Mouse (Mus musculus) ES-E14 (cell line): ENCODE results near the gene Zfp422. TPM values are rescaled to one million over a fixed set of nuclear protein-coding genes. Genes with fewer than 3 reads are reported as not detected.
"Not testable (repeated sequence)": the region's sequence is repeated elsewhere in the genome, so short reads cannot be mapped to it uniquely, and the experiment has no call there.

Experiments used
- DNase-seq: peaks from one replicate; pipeline ENCODE4 v3.0.0-alpha.2; 2013; ENCODE audit warnings: low read depth, low spot score
- H3K27ac ChIP-seq: 2 replicates; pipeline ENCODE4 v1.5.1; 2012; ENCODE audit warnings: low read depth, mild to moderate bottlenecking, low read length, moderate library complexity, mixed read lengths; ENCODE audit not compliant: poor library complexity, insufficient read depth, severe bottlenecking
- H3K36me3 ChIP-seq: 2 replicates; pipeline ENCODE4 v1.6.1; 2012; ENCODE audit warnings: mild to moderate bottlenecking, low read length, moderate library complexity, mixed read lengths; ENCODE audit not compliant: control insufficient read depth, poor library complexity, insufficient read depth, severe bottlenecking
- H3K4me1 ChIP-seq, 2 experiments: fragments of 150-350 bp in 1 of 2; sonication (generic) in 1 of 2; 2 replicates each; pipeline ENCODE4 v1.6.1; 2012; ENCODE audit warnings: low read length in 2 of 2, mild to moderate bottlenecking in 1 of 2, mixed read lengths in 1 of 2; ENCODE audit not compliant: control insufficient read depth in 2 of 2, insufficient read depth in 2 of 2, poor library complexity in 1 of 2
- H3K4me3 ChIP-seq, 2 experiments: fragments of 150-350 bp in 1 of 2; sonication (generic) in 1 of 2; 2 replicates each; pipeline ENCODE4 v1.5.1; 2012; ENCODE audit warnings: low read length in 2 of 2, low read depth in 1 of 2, mild to moderate bottlenecking in 1 of 2, mixed read lengths in 1 of 2; ENCODE audit not compliant: insufficient read depth in 1 of 2, poor library complexity in 1 of 2, severe bottlenecking in 1 of 2
- H3K9ac ChIP-seq: 2 replicates; pipeline ENCODE4 v1.6.1; 2012; ENCODE audit warnings: low read depth, mild to moderate bottlenecking, low read length, mixed read lengths; ENCODE audit not compliant: poor library complexity, insufficient read depth, severe bottlenecking
- H3K9me3 ChIP-seq: fragments of 150-350 bp; sonication (generic); 2 replicates; pipeline ENCODE4 v1.6.1; 2012; ENCODE audit warnings: low read depth, mild to moderate bottlenecking, low read length; ENCODE audit not compliant: control insufficient read depth, insufficient read depth
- CHD2 ChIP-seq: IDR thresholded peaks from 2 replicates; pipeline ENCODE4 v1.6.1; 2014; ENCODE audit warnings: mild to moderate bottlenecking, low read depth, low read length, inconsistent platforms
- HCFC1 ChIP-seq: IDR thresholded peaks from 2 replicates; pipeline ENCODE4 v1.6.1; 2012; ENCODE audit warnings: low read length, inconsistent platforms, borderline replicate concordance; ENCODE audit not compliant: insufficient read depth
- MAFK ChIP-seq: IDR thresholded peaks from 2 replicates; pipeline ENCODE4 v1.6.1; 2014; ENCODE audit warnings: mild to moderate bottlenecking, low read depth, low read length, inconsistent platforms; ENCODE audit not compliant: insufficient read depth
- ZC3H11A ChIP-seq: IDR thresholded peaks from 2 replicates; pipeline ENCODE4 v1.6.1; 2012; ENCODE audit warnings: low read depth, mild to moderate bottlenecking, inconsistent platforms, low read length, borderline replicate concordance
- ZNF384 ChIP-seq: IDR thresholded peaks from 2 replicates; pipeline ENCODE4 v1.6.1; 2012; ENCODE audit warnings: low read depth, low read length, inconsistent platforms
- in situ Hi-C, 2 experiments: fragments of 600-800 bp; cut with MboI; formaldehyde crosslinking; loops; one replicate each; pipeline ENCODE4 v1.15.1; 2025; ENCODE audit warnings: low sequenced_read_pairs in 2 of 2, inconsistent platforms in 1 of 2; ENCODE audit not compliant: unreplicated experiment in 2 of 2
- total RNA-seq: library from RNA; depleted of rRNA; stranded (reverse); fragments of 300-350 nt; gene quantifications from 2 replicates; pipeline ENCODE4 v1.2.3, GENCODE M21; 2012; rRNA removed

The Zfp422 gene
- total RNA-seq, 1 experiment: 7.0 TPM

DNA sequence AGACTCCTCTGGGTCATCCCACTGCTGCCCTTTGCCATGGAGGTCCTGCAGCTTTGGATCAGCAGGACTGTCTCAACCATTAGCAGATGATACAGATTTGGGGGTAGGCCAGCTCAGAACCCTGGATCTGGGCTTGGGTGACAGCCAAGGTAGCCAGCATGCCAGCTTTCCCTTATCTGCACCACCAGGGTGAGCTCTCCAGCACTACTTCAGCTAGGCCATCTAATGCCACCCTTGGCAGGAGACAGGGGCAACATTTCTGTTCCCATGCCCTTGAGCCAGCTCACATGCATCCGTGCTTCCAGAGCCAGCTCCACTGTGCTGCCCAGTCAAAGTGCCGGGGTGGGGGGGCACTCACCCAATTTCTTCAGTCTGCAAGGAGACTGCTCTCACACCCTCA, 13.1 kb downstream of the Zfp422 start:
- Histone ChIP-seq H3K27ac (no peak overlapping the region), H3K36me3 (no peaks in the 10 kb centered on the region), H3K4me3 (no peak overlapping the region), H3K9ac (no peak overlapping the region), H3K4me1 (no peaks in the 10 kb centered on the region), H3K9me3 (no peaks in the 10 kb centered on the region)
- in situ Hi-C loops: no loop called here
- no peak for DNase-seq
- no peak for TF ChIP-seq ZNF384

DNA sequence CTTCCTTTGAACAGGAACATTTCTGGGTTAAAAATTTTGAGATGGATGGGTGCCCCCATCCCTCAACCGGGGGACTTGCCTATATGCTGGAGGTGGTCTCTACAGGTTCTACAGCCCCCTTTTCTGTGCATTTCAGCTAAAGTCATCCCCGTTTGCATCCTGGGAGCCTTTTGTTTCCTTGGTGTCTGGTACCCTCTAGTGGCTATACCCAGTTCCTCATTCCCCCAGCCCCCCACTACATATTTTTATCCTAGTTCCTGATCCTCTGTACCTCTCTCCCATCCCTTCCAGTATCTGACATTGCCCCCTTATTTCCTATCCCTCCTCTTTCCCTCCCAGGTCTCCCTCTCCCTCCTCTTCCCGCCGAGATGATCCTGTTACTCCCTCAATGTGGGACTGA, 21.6 kb downstream of the Zfp422 start:
- Histone ChIP-seq H3K36me3 (no peaks in the 10 kb centered on the region), H3K27ac (no peak overlapping the region), H3K4me1 (no peaks in the 10 kb centered on the region), H3K4me3 (no peak overlapping the region), H3K9me3 (no peaks in the 10 kb centered on the region), H3K9ac (no peak overlapping the region)
- TF ChIP-seq ZC3H11A (no peak), ZNF384 (no peak), CHD2 (no peak), MAFK (no peak), HCFC1 (no peak)
- no peak for DNase-seq
- in situ Hi-C loops: no loop called here

DNA sequence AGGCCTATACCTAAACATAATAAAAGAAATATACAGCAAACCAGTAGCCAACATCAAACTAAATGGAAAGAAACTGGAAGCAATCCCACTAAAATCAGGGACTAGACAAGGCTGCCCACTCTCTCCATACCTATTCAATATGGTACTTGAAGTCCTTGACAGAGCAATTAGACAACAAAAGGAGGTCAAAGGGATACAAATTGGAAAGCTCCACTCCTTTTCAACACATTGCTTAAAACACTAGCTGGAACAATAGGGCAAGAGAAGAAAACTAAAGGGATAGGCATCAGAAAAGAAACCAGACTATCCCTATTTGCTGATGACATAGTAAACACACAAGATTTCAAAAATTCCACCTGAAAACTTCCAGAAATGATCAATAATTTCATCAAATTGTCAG, 27.8 kb downstream of the Zfp422 start:
- H3K9me3 ChIP-seq: not testable (repeated sequence)

DNA sequence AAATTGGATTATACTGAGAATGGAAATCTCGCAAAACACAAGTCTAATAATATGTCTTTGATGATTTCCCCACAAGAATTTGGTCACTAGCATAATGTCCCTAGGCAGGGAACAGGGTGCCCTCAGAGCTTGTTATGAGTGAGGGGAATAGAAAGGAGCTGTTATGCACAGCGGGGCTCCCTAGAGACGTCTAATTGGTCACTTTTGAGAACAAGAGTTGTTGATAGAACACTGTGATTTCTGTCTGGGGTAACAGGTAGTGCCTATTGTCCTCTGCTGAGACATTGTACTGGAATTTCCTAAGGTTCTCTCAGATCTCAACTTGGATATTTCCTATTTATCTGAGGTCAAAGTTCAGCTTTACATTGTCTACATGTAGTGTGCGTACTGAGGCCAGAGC, 44.7 kb downstream of the Zfp422 start, which contains the start of gene Olfr215:
Gene Olfr215 (minus strand): TSS at position 101 of the 400 bp plus-strand sequence.
- no peak within 1 kb of the TSS for H3K4me3 ChIP-seq
- in situ Hi-C loops: no loop called here
- no peak within 1 kb of the TSS for H3K9ac ChIP-seq
- H3K4me1 ChIP-seq: no peaks in the 10 kb centered on the region
- H3K9me3 ChIP-seq: no peaks in the 10 kb centered on the region
- no peak within 1 kb of the TSS for H3K27ac ChIP-seq
- TF ChIP-seq ZC3H11A: no peak
- TF ChIP-seq MAFK: no peak
- no peak for TF ChIP-seq ZNF384
- no peak for TF ChIP-seq HCFC1
- TF ChIP-seq CHD2: no peak
- no peak for DNase-seq
- H3K36me3 ChIP-seq: no peaks in the 10 kb centered on the region

More for the DNA sequence above, 27.8 kb downstream of the Zfp422 start:
- H3K4me3 ChIP-seq, in situ Hi-C loops, H3K27ac ChIP-seq, H3K4me1 ChIP-seq, H3K36me3 ChIP-seq, H3K9ac ChIP-seq: not testable (repeated sequence)
- DNase-seq: peak; percentile 28

Other genes with a start within 250 kb of the Zfp422 start
- gene Alox5, start 167.8 kb downstream of the Zfp422 start, total RNA-seq: 3.2 and 3.3 TPM in 2 replicates
- gene Olfr211, start 139.9 kb downstream of the Zfp422 start, total RNA-seq: not detected in 2 replicates
- not detected in 2 replicates for gene Olfr212, start 122.5 kb downstream of the Zfp422 start, total RNA-seq
- not detected in 2 replicates for gene Olfr213, start 90.5 kb downstream of the Zfp422 start, total RNA-seq
- 30.2 and 40.1 TPM in 2 replicates for gene Gm5580, start 77.9 kb downstream of the Zfp422 start, total RNA-seq
- gene Olfr214, start 74.8 kb downstream of the Zfp422 start, total RNA-seq: not detected in 2 replicates
- not detected in 2 replicates for gene Olfr215, start 44.8 kb downstream of the Zfp422 start, total RNA-seq
- 0.18 TPM in 1 of 2 replicates, not detected in the other for gene Depp1, start 21.6 kb upstream of the Zfp422 start, total RNA-seq
- 0.74 and 2.8 TPM in 2 replicates for gene Rassf4, start 45.0 kb upstream of the Zfp422 start, total RNA-seq
- gene Tmem72, start 87.9 kb upstream of the Zfp422 start, total RNA-seq: 0.62 and 0.85 TPM in 2 replicates